Mouse (Mus musculus) E14TG2a.4 (cell line): ENCODE measurements around the gene Flnb.

ENCODE experiments used
- CTCF ChIP-seq: conservative IDR thresholded peaks from 2 replicates; pipeline ENCODE4 v1.5.1; 2014; ENCODE audit warnings: low read length
- NANOG ChIP-seq: IDR thresholded peaks from 2 replicates; pipeline ENCODE4 v1.6.1; 2014; ENCODE audit warnings: borderline replicate concordance, low read length, mixed read lengths
- POU5F1 ChIP-seq: IDR thresholded peaks from 2 replicates; pipeline ENCODE4 v1.6.1; 2014; ENCODE audit warnings: low read length, borderline replicate concordance

DNA sequence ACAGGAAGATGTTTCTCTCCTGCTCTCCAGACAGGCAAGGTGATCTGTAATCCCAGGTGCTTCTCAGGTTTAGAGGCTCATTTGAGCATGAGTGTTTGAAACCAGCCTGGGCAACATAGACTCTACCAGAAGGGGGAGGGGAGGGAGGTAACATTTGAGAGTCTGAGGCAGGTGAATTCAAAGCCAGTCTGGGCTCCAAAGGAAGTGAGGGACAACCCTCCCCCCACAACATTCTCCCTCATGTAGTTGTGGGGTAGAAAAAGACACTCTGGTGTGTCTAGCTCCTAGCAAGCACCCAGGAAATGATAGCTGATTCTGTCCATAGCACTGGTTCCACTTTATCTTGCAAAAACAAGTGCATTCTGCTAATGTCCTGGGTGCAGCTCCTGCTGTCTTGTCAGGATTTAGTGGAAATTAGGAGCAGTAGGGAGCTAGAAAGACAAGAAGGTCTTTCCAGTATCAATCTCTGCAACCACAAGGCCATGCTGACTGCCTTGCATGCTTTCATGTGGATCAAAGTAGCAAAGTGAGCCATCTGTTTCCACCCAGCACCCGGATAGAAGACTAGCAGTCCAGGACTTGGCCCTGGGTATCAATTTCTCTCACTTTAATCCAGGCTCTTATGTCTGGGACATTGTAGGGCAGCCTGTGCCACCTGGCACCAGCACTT lies 14.1 kb downstream of the Flnb start:
- no peak for TF ChIP-seq CTCF
- TF ChIP-seq NANOG, result no peak
- TF ChIP-seq POU5F1, result no peak
